Mouse (Mus musculus): ENCODE data around the gene Ankrd45. TPM values are rescaled to one million over a fixed set of nuclear protein-coding genes. Genes with fewer than 3 reads are reported as not detected.
"Not testable (repeated sequence)": the region's sequence is repeated elsewhere in the genome, so short reads cannot be mapped to it uniquely, and the experiment has no call there.

Ankrd45 gene
- polyA plus RNA-seq, 1 experiment, result 0.23 TPM

GRCm38 (mm10) chr1:161185431-161185830 is 42.9 kb downstream of the Ankrd45 start:
- DNase-seq (ENCODE audit: low spot score), result no peak

- DNase-seq (ENCODE audit: low spot score), result no peak
Observed at GRCm38 (mm10) chr1:161190253-161190910, 47.9 kb downstream of the Ankrd45 start.

- DNase-seq (ENCODE audit: low spot score), result no peak
Observed at GRCm38 (mm10) chr1:161195541-161196351, 53.3 kb downstream of the Ankrd45 start.

GRCm38 (mm10) chr1:161196364-161196763 is 53.9 kb downstream of the Ankrd45 start:
- DNase-seq (ENCODE audit: low spot score), result not testable (repeated sequence)

- DNase-seq (ENCODE audit: low spot score), result no peak
Observed at GRCm38 (mm10) chr1:161199856-161200255, 57.4 kb downstream of the Ankrd45 start.

GRCm38 (mm10) chr1:161214465-161214864 is 72.0 kb downstream of the Ankrd45 start:
- DNase-seq (ENCODE audit: low spot score), result no peak

GRCm38 (mm10) chr1:161219816-161220215 is 77.3 kb downstream of the Ankrd45 start:
- no peak for DNase-seq (ENCODE audit: low spot score)

Other genes starting within 250 kb of the Ankrd45 start
- 9.5 and 11.0 TPM in 2 replicates for gene Rc3h1, start 236.3 kb upstream of the Ankrd45 start, polyA plus RNA-seq (2012; rRNA removed)
- gene Serpinc1, start 164.1 kb upstream of the Ankrd45 start, polyA plus RNA-seq (2012; rRNA removed), result 0.22 and 0.27 TPM in 2 replicates
- 4.1 and 4.2 TPM in 2 replicates for gene Zbtb37, start 107.8 kb upstream of the Ankrd45 start, polyA plus RNA-seq (2012; rRNA removed)
- 17.0 and 17.9 TPM in 2 replicates for gene Dars2, start 72.0 kb upstream of the Ankrd45 start, polyA plus RNA-seq (2012; rRNA removed)
- gene Cenpl, start 72.0 kb upstream of the Ankrd45 start, polyA plus RNA-seq (2012; rRNA removed), result 2.6 and 3.2 TPM in 2 replicates
- 14.7 and 15.4 TPM in 2 replicates for gene Klhl20, start 11.2 kb upstream of the Ankrd45 start, polyA plus RNA-seq (2012; rRNA removed)
- not detected in 2 replicates for gene Tex50, start 16.6 kb downstream of the Ankrd45 start, polyA plus RNA-seq (2012; rRNA removed)
- 171 and 185 TPM in 2 replicates for gene Prdx6, start 108.5 kb downstream of the Ankrd45 start, polyA plus RNA-seq (2012; rRNA removed)